Mouse (Mus musculus) MEL (cell line): ENCODE measurements at regions not wholly inside any gene's neighbourhood (a gene's known extent, or its start where the extent isn't known, plus 50 kb on each side); places are given as distances from the start of the nearest gene placed in this dataset.

Experiments
- DNase-seq: peaks from one replicate; pipeline ENCODE4 v3.0.0; 2011; ENCODE audit warnings: low read depth, low spot score
- H3K27ac ChIP-seq: 2 replicates; pipeline ENCODE4 v1.5.1; 2012; ENCODE audit warnings: low read depth, mild to moderate bottlenecking, control low read depth, low read length, moderate library complexity; ENCODE audit not compliant: control insufficient read depth
- H3K27me3 ChIP-seq, 2 experiments: fragments of 150-350 bp in 1 of 2; sonication (generic) in 1 of 2; 2 replicates each; pipeline ENCODE4 v1.6.1; 2012; ENCODE audit warnings: low read length in 2 of 2, mild to moderate bottlenecking in 2 of 2, improper control_type of control experiment in 1 of 2, moderate library complexity in 1 of 2; ENCODE audit not compliant: insufficient read depth in 2 of 2, control insufficient read depth in 1 of 2
- H3K36me3 ChIP-seq, 2 experiments: 2 replicates each; pipeline ENCODE4 v1.6.1; 2012 to 2014; ENCODE audit warnings: low read length in 2 of 2, improper control_type of control experiment in 1 of 2, inconsistent platforms in 1 of 2, mild to moderate bottlenecking in 1 of 2; ENCODE audit not compliant: insufficient read depth in 2 of 2, control insufficient read depth in 1 of 2
- H3K4me1 ChIP-seq, 2 experiments: fragments of 150-350 bp in 1 of 2; sonication (generic) in 1 of 2; 2 replicates each; pipeline ENCODE4 v1.6.1; 2012; ENCODE audit warnings: low read length in 2 of 2, improper control_type of control experiment in 1 of 2, mild to moderate bottlenecking in 1 of 2; ENCODE audit not compliant: insufficient read depth in 2 of 2, control insufficient read depth in 1 of 2
- H3K4me3 ChIP-seq, 2 experiments: fragments of 150-350 bp in 1 of 2; sonication (generic) in 1 of 2; 2 replicates each; pipeline ENCODE4 v1.5.1; 2012; ENCODE audit warnings: low read depth in 2 of 2, low read length in 2 of 2, mild to moderate bottlenecking in 2 of 2, moderate library complexity in 2 of 2, control low read depth in 1 of 2, improper control_type of control experiment in 1 of 2; ENCODE audit not compliant: control insufficient read depth in 1 of 2, insufficient read depth in 1 of 2
- H3K79me2 ChIP-seq: 2 replicates; pipeline ENCODE4 v1.6.1; 2012; ENCODE audit warnings: mild to moderate bottlenecking, low read length, moderate library complexity; ENCODE audit not compliant: control insufficient read depth, poor library complexity, insufficient read depth
- H3K9ac ChIP-seq: 2 replicates; pipeline ENCODE4 v1.6.1; 2012; ENCODE audit warnings: low read depth, mild to moderate bottlenecking, control low read depth, low read length, moderate library complexity; ENCODE audit not compliant: control insufficient read depth, poor library complexity, severe bottlenecking
- H3K9me3 ChIP-seq: fragments of 150-350 bp; sonication (generic); replicated peaks from 2 replicates; pipeline ENCODE4 v1.6.1; 2012; ENCODE audit warnings: mild to moderate bottlenecking, low read length, improper control_type of control experiment, moderate library complexity; ENCODE audit not compliant: insufficient read depth
- BHLHE40 ChIP-seq: IDR thresholded peaks from 2 replicates; pipeline ENCODE4 v1.6.1; 2012; ENCODE audit warnings: low read depth, mild to moderate bottlenecking, inconsistent platforms, low read length, improper control_type of control experiment, borderline replicate concordance
- CHD1 ChIP-seq: IDR thresholded peaks from 2 replicates; pipeline ENCODE4 v1.6.1; 2012; ENCODE audit warnings: low read depth, mild to moderate bottlenecking, inconsistent platforms, low read length, improper control_type of control experiment
- CHD2 ChIP-seq: IDR thresholded peaks from 2 replicates; pipeline ENCODE4 v1.6.1; 2011; ENCODE audit warnings: low read length, improper control_type of control experiment
- E2F4 ChIP-seq: IDR thresholded peaks from 2 replicates; pipeline ENCODE4 v1.6.1; 2011; ENCODE audit warnings: low read depth, low read length, improper control_type of control experiment, borderline replicate concordance
- ELF1 ChIP-seq: IDR thresholded peaks from 2 replicates; pipeline ENCODE4 v1.6.1; 2014; ENCODE audit warnings: low read depth, mild to moderate bottlenecking, inconsistent platforms, low read length, improper control_type of control experiment, moderate library complexity
- ETS1 ChIP-seq: IDR thresholded peaks from 2 replicates; pipeline ENCODE4 v1.6.1; 2012; ENCODE audit warnings: low read depth, mild to moderate bottlenecking, inconsistent platforms, low read length, improper control_type of control experiment, moderate library complexity
- GABPA ChIP-seq: IDR thresholded peaks from 2 replicates; pipeline ENCODE4 v1.6.1; 2012; ENCODE audit warnings: low read depth, mild to moderate bottlenecking, inconsistent platforms, low read length, improper control_type of control experiment, moderate library complexity
- GATA1 ChIP-seq: IDR thresholded peaks from 2 replicates; pipeline ENCODE4 v1.6.1; 2011; ENCODE audit warnings: low read depth, low read length, improper control_type of control experiment
- HCFC1 ChIP-seq: IDR thresholded peaks from 2 replicates; pipeline ENCODE4 v1.6.1; 2012; ENCODE audit warnings: low read depth, mild to moderate bottlenecking, inconsistent platforms, low read length, improper control_type of control experiment, moderate library complexity
- JUND ChIP-seq: IDR thresholded peaks from 2 replicates; pipeline ENCODE4 v1.6.1; 2011; ENCODE audit warnings: low read depth, mild to moderate bottlenecking, improper control_type of control experiment, low read length
- KAT2A ChIP-seq: conservative IDR thresholded peaks from 2 replicates; pipeline ENCODE4 v1.6.1; 2012; ENCODE audit warnings: low read depth, low read length, improper control_type of control experiment, inconsistent platforms
- MAFK ChIP-seq: IDR thresholded peaks from 2 replicates; pipeline ENCODE4 v1.6.1; 2011; ENCODE audit warnings: low read depth, mild to moderate bottlenecking, low read length, improper control_type of control experiment, borderline replicate concordance
- MAX ChIP-seq: IDR thresholded peaks from 2 replicates; pipeline ENCODE4 v1.6.1; 2011; ENCODE audit warnings: low read length, improper control_type of control experiment
- MEF2A ChIP-seq: IDR thresholded peaks from 2 replicates; pipeline ENCODE4 v1.6.1; 2014; ENCODE audit warnings: low read depth, mild to moderate bottlenecking, inconsistent platforms, low read length, improper control_type of control experiment; ENCODE audit not compliant: poor library complexity, insufficient replicate concordance, severe bottlenecking; ENCODE audit errors: extremely low read depth
- MXI1 ChIP-seq: IDR thresholded peaks from 2 replicates; pipeline ENCODE4 v1.6.1; 2011; ENCODE audit warnings: mild to moderate bottlenecking, low read depth, low read length, improper control_type of control experiment
- MYB ChIP-seq: IDR thresholded peaks from 2 replicates; pipeline ENCODE4 v1.6.1; 2011; ENCODE audit warnings: mild to moderate bottlenecking, low read depth, low read length, improper control_type of control experiment
- MYC ChIP-seq: IDR thresholded peaks from 2 replicates; pipeline ENCODE4 v1.6.1; 2011; ENCODE audit warnings: low read depth, mild to moderate bottlenecking, low read length, improper control_type of control experiment, moderate library complexity
- NELFE ChIP-seq: IDR thresholded peaks from 2 replicates; pipeline ENCODE4 v1.6.1; 2011; ENCODE audit warnings: low read depth, low read length, improper control_type of control experiment
- POLR2AphosphoS2 ChIP-seq: IDR thresholded peaks from 2 replicates; pipeline ENCODE4 v1.6.1; 2011; ENCODE audit warnings: low read length, improper control_type of control experiment
- RAD21 ChIP-seq: IDR thresholded peaks from 2 replicates; pipeline ENCODE4 v1.6.1; 2011; ENCODE audit warnings: mild to moderate bottlenecking, low read depth, low read length, improper control_type of control experiment
- RCOR1 ChIP-seq: IDR thresholded peaks from 2 replicates; pipeline ENCODE4 v1.6.1; 2012; ENCODE audit warnings: low read depth, mild to moderate bottlenecking, inconsistent platforms, low read length, improper control_type of control experiment
- SIN3A ChIP-seq: IDR thresholded peaks from 2 replicates; pipeline ENCODE4 v1.6.1; 2012; ENCODE audit warnings: low read length, improper control_type of control experiment, inconsistent platforms
- TAL1 ChIP-seq: IDR thresholded peaks from 2 replicates; pipeline ENCODE4 v1.6.1; 2012; ENCODE audit warnings: mild to moderate bottlenecking, inconsistent platforms, low read length, moderate library complexity, mixed read lengths
- TBP ChIP-seq: IDR thresholded peaks from 2 replicates; pipeline ENCODE4 v1.8.0; 2011; ENCODE audit warnings: low read depth, low read length, improper control_type of control experiment
- TCF12 ChIP-seq: IDR thresholded peaks from 2 replicates; pipeline ENCODE4 v1.6.1; 2014; ENCODE audit warnings: low read depth, mild to moderate bottlenecking, inconsistent platforms, low read length, improper control_type of control experiment, moderate library complexity
- UBTF ChIP-seq: IDR thresholded peaks from 2 replicates; pipeline ENCODE4 v1.6.1; 2012; ENCODE audit warnings: low read depth, mild to moderate bottlenecking, inconsistent platforms, low read length, improper control_type of control experiment, moderate library complexity, borderline replicate concordance; ENCODE audit not compliant: insufficient read depth
- USF1 ChIP-seq: IDR thresholded peaks from 2 replicates; pipeline ENCODE4 v1.6.1; 2014; ENCODE audit warnings: low read depth, mild to moderate bottlenecking, inconsistent platforms, low read length, improper control_type of control experiment, moderate library complexity
- ZNF384 ChIP-seq: IDR thresholded peaks from 2 replicates; pipeline ENCODE4 v1.6.1; 2012; ENCODE audit warnings: low read depth, mild to moderate bottlenecking, inconsistent platforms, low read length, improper control_type of control experiment

DNA sequence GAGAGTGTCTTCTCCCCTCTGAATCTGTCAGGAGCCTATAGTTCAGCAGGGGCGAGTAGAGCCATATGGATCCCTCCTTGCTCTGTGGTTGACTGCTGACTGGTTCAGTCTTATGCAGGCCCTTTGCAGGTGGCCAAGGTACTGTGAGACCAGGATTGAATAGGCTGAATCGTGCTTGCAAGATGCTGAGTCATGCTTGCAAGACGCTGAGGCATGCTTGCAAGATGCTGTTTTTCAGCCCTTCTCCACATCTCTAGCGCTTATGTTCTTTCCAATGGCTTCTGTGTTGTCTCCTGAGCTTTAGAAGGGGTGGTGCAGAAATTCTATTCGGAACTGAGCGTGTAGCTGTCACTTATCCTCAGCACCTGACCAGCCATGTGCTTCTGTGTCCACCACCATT is 72.4 kb downstream of the Cdc7 start:
- Histone ChIP-seq H3K27me3 (no peaks in the 10 kb centered on the region), H3K9me3 (no peaks in the 10 kb centered on the region), H3K4me1 (no peaks in the 10 kb centered on the region), H3K36me3 (no peaks in the 10 kb centered on the region), H3K4me3 (no peak overlapping the region), H3K27ac (no peak overlapping the region), H3K9ac (no peak overlapping the region), H3K79me2 (no peaks in the 10 kb centered on the region)
- TF ChIP-seq MYC (no peak), GABPA (no peak), E2F4 (no peak), KAT2A (no peak), HCFC1 (no peak), POLR2AphosphoS2 (no peak)
- no peak for DNase-seq

DNA sequence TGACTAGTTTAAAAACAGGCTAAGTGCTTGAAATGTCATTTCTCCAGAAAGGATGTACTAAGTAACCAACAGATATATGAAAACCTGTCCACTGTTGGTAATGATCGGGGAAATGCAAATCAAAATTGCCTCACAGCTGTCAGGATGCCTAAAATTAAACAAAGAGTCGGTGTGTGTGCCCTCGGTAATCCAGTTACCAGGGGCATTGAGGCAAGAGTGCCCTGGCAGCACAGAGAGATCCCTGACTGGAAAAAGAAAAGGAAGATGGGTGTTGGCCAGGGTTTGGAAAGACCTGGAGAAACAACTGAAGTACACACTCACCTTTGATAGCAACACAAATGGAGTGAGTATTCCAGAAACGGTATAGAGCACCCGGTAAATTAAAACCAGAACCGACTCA is 73.0 kb downstream of the Cdc7 start:
- TF ChIP-seq JUND, result no peak
- TF ChIP-seq MEF2A, result no peak
- no peak for TF ChIP-seq MXI1
- no peak for TF ChIP-seq MAFK
- no peak for TF ChIP-seq E2F4
- TF ChIP-seq USF1, result no peak
- TF ChIP-seq TAL1, result no peak
- no peak for TF ChIP-seq ELF1
- no peak for TF ChIP-seq MYB
- TF ChIP-seq RAD21, result no peak
- no peak for TF ChIP-seq ZNF384
- TF ChIP-seq NELFE, result no peak
- TF ChIP-seq MYC, result no peak
- Histone ChIP-seq H3K9me3 (no peaks in the 10 kb centered on the region), H3K79me2 (no peaks in the 10 kb centered on the region), H3K27ac (no peak overlapping the region), H3K4me3 (no peak overlapping the region), H3K27me3 (no peaks in the 10 kb centered on the region), H3K9ac (no peak overlapping the region), H3K36me3 (no peaks in the 10 kb centered on the region), H3K4me1 (no peaks in the 10 kb centered on the region)
- no peak for DNase-seq

DNA sequence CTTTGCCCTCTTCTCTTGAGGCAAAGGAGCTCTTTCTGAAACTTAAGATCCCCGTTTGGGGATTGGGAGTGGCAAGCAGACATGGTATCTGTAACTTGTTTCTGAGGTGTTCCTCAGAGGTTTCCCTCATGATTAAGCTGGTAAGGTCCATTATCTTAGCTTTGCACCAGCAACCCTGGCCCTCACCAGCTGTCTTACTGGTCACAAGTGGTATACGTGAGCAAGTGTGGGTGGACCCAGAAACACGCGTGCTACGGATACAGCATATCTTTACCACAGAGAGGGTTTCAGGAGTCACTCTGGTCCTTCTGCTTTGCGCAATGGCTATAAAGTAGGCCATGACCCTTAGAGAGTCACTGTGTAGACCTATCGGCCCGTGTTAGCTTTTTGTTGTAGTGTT is 75.2 kb downstream of the Cdc7 start:
- H3K27me3 ChIP-seq, result no peaks in the 10 kb centered on the region
- TF ChIP-seq UBTF (no peak), CHD2 (no peak), MYC (no peak), BHLHE40 (no peak), ETS1 (no peak), TCF12 (no peak), ZNF384 (no peak), TBP (no peak), SIN3A (no peak), RAD21 (no peak), HCFC1 (no peak), GATA1 (no peak), MEF2A (no peak), CHD1 (no peak), MAX (no peak), E2F4 (no peak), RCOR1 (no peak)
- TF ChIP-seq, all 39 proteins: peak for 0
- H3K4me3 ChIP-seq, result no peak overlapping the region
- H3K79me2 ChIP-seq, result no peaks in the 10 kb centered on the region
- H3K4me1 ChIP-seq, result no peaks in the 10 kb centered on the region
- no peak for DNase-seq
- H3K9ac ChIP-seq, result no peak overlapping the region
- H3K36me3 ChIP-seq, result no peaks in the 10 kb centered on the region
- no peaks in the 10 kb centered on the region for H3K9me3 ChIP-seq
- H3K27ac ChIP-seq, result no peak overlapping the region
